Mouse (Mus musculus): ENCODE measurements around the gene Ovol3. TPM values are rescaled to one million over a fixed set of nuclear protein-coding genes. Genes with fewer than 3 reads are reported as not detected.

The Ovol3 gene
- polyA plus RNA-seq, 1 experiment, result 0.12 TPM

- TF ChIP-seq POLR2A (IDR thresholded peaks at IDR 0.05; ENCODE audit: borderline replicate concordance, extremely low read depth, insufficient read depth, insufficient read length, poor library complexity, severe bottlenecking) (no peak), CTCF (IDR thresholded peaks at IDR 0.05; ENCODE audit: borderline replicate concordance, extremely low read depth, insufficient read depth, insufficient read length) (no peak)
- no peak for DNase-seq (ENCODE audit: low read depth)
Observed at GRCm38 (mm10) chr7:30189116-30189491, 46.4 kb downstream of the Ovol3 start.

DNA sequence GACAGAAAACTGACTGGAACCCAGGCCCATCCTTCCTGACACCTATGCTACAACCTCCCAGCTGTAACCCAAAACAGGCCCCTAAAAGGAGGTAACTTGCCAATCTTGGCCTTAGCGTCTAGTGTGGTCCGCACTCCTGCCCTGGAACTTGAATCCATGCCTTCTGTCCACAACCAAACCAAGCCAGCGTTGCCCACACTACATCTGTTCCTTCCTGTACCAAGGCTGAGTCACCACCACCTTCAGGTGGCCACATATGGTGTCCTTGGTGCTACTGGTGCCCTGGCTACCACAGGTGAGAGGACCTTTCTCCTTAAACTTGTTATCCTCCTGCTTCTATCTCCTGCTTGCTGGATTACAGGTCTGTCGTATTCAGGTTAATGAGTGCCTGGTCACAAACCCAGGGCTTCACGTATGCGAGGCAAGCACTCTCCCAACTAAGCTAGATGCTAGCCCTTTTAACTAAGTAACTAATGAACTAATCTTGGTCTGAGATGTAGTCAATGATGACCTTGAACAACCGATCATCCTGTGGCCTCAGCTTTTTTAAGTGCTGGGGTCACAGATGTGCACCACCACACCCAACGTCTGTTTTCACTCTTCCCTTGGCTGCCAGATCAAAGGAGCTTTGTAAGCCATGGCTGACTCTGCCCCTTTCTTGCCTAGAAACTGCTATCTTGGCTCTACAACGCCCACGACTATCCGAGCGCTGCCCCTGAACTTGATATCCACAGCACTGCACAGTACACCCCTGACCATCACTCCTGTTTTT is 47.0 kb downstream of the Ovol3 start:
- DNase-seq (ENCODE audit: low read depth), result no peak
- TF ChIP-seq POLR2A (IDR thresholded peaks at IDR 0.05; ENCODE audit: borderline replicate concordance, extremely low read depth, insufficient read depth, insufficient read length, poor library complexity, severe bottlenecking) (no peak), CTCF (IDR thresholded peaks at IDR 0.05; ENCODE audit: borderline replicate concordance, extremely low read depth, insufficient read depth, insufficient read length) (no peak)

GRCm38 (mm10) chr7:30184641-30185348 is 50.7 kb downstream of the Ovol3 start:
- no peak for TF ChIP-seq CTCF (IDR thresholded peaks at IDR 0.05; ENCODE audit: borderline replicate concordance, extremely low read depth, insufficient read depth, insufficient read length)
- no peak for TF ChIP-seq POLR2A (IDR thresholded peaks at IDR 0.05; ENCODE audit: borderline replicate concordance, extremely low read depth, insufficient read depth, insufficient read length, poor library complexity, severe bottlenecking)
- DNase-seq (ENCODE audit: low read depth), result no peak

DNA sequence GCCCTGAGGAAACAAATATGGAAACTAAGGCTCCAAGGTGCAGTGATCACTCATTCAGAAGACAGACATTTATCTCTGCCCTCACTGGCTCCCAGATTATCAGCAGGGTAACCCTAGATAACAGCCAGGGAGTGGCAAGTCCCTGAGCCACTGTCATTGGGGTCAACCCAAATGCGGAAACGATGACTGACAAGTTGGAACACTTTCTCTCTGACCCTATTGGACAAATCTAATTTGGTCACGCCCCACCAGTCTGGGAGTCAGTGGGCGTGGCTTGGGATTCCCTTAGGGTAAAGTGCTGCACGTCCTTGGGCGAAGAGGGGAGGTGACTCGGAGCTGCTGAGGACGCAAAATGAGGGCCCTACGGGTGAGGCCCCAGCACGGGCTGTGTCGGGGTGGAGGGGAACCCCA is 51.6 kb downstream of the Ovol3 start, which contains the start of gene Cox7a1:
Gene Cox7a1 (plus strand): TSS at position 266 of the 411 bp plus-strand sequence.
- TF ChIP-seq POLR2A (IDR thresholded peaks at IDR 0.05; ENCODE audit: borderline replicate concordance, extremely low read depth, insufficient read depth, insufficient read length, poor library complexity, severe bottlenecking) (no peak), CTCF (IDR thresholded peaks at IDR 0.05; ENCODE audit: borderline replicate concordance, extremely low read depth, insufficient read depth, insufficient read length) (no peak)
- peak; percentile 73 for DNase-seq (ENCODE audit: low read depth)

Other genes starting within 250 kb of the Ovol3 start
- 12.6 and 13.0 TPM in 2 replicates for gene Zfp14, start 184.3 kb downstream of the Ovol3 start, polyA plus RNA-seq (2012; rRNA removed)
- gene Zfp82, start 162.8 kb downstream of the Ovol3 start, polyA plus RNA-seq (2012; rRNA removed), result 3.2 and 4.9 TPM in 2 replicates
- gene Gm26920, start 145.3 kb downstream of the Ovol3 start, polyA plus RNA-seq (2012; rRNA removed), result 0.38 and 1.1 TPM in 2 replicates
- 9.2 and 10.5 TPM in 2 replicates for gene Zfp566, start 145.2 kb downstream of the Ovol3 start, polyA plus RNA-seq (2012; rRNA removed)
- 44.0 and 50.7 TPM in 2 replicates for gene Zfp260, start 140.9 kb downstream of the Ovol3 start, polyA plus RNA-seq (2012; rRNA removed)
- 9.2 and 9.5 TPM in 2 replicates for gene Zfp382, start 113.8 kb downstream of the Ovol3 start, polyA plus RNA-seq (2012; rRNA removed)
- 73.1 and 78.5 TPM in 2 replicates for gene Zfp146, start 66.0 kb downstream of the Ovol3 start, polyA plus RNA-seq (2012; rRNA removed)
- gene Cox7a1, start 51.6 kb downstream of the Ovol3 start, polyA plus RNA-seq (2012; rRNA removed), result 2.1 and 2.2 TPM in 2 replicates
- gene Capns1, start 36.9 kb downstream of the Ovol3 start, polyA plus RNA-seq (2012; rRNA removed), result 298 and 304 TPM in 2 replicates
- gene Polr2i, start 3.8 kb downstream of the Ovol3 start, polyA plus RNA-seq (2012; rRNA removed), result 245 and 362 TPM in 2 replicates
- gene Tbcb, start 3.5 kb downstream of the Ovol3 start, polyA plus RNA-seq (2012; rRNA removed), result 177 and 180 TPM in 2 replicates
- gene Thap8, start 44.4 kb upstream of the Ovol3 start, polyA plus RNA-seq (2012; rRNA removed), result 0.11 and 0.12 TPM in 2 replicates
- gene Wdr62, start 44.7 kb upstream of the Ovol3 start, polyA plus RNA-seq (2012; rRNA removed), result 15.2 and 26.2 TPM in 2 replicates
- gene Clip3, start 56.0 kb upstream of the Ovol3 start, polyA plus RNA-seq (2012; rRNA removed), result 233 and 314 TPM in 2 replicates
- 131 and 198 TPM in 2 replicates for gene Alkbh6, start 73.0 kb upstream of the Ovol3 start, polyA plus RNA-seq (2012; rRNA removed)
- gene Syne4, start 79.1 kb upstream of the Ovol3 start, polyA plus RNA-seq (2012; rRNA removed), result 28.5 and 36.3 TPM in 2 replicates
- gene E130208F15Rik, start 86.0 kb upstream of the Ovol3 start, polyA plus RNA-seq (2012; rRNA removed), result 0.36 and 0.37 TPM in 2 replicates
- gene Sdhaf1, start 88.2 kb upstream of the Ovol3 start, polyA plus RNA-seq (2012; rRNA removed), result 17.6 and 24.7 TPM in 2 replicates
- gene Lrfn3, start 127.0 kb upstream of the Ovol3 start, polyA plus RNA-seq (2012; rRNA removed), result 29.1 and 39.2 TPM in 2 replicates
- gene Tyrobp, start 178.0 kb upstream of the Ovol3 start, polyA plus RNA-seq (2012; rRNA removed), result 21.7 and 27.8 TPM in 2 replicates
- gene Hcst, start 184.1 kb upstream of the Ovol3 start, polyA plus RNA-seq (2012; rRNA removed), result 0.90 and 1.4 TPM in 2 replicates
- gene Nfkbid, start 186.0 kb upstream of the Ovol3 start, polyA plus RNA-seq (2012; rRNA removed), result 2.3 and 3.6 TPM in 2 replicates
- 571 and 616 TPM in 2 replicates for gene Aplp1, start 209.8 kb upstream of the Ovol3 start, polyA plus RNA-seq (2012; rRNA removed)
- 0.85 and 3.3 TPM in 2 replicates for gene Kirrel2, start 222.0 kb upstream of the Ovol3 start, polyA plus RNA-seq (2012; rRNA removed)
- 1.2 and 3.2 TPM in 2 replicates for gene Nphs1, start 222.6 kb upstream of the Ovol3 start, polyA plus RNA-seq (2012; rRNA removed)